Mouse (Mus musculus) ES-Bruce4 (cell line): ENCODE results near the gene Rsg1.

Source experiments
- CTCF ChIP-seq: IDR thresholded peaks from one replicate; pipeline ENCODE4 v1.8.1; 2011; ENCODE audit warnings: low read depth, low read length
- POLR2A ChIP-seq: IDR thresholded peaks from one replicate; pipeline ENCODE4 v1.8.1; 2011; ENCODE audit warnings: low read length; ENCODE audit not compliant: insufficient read depth

GRCm38 (mm10) chr4:141240617-141241016 lies 26.9 kb downstream of the Rsg1 start:
- TF ChIP-seq POLR2A (no peak), CTCF (no peak)
